Mouse (Mus musculus) cerebral cortex, adult 2 months (tissue): ENCODE measurements around the gene Adora3.

Experiments used
- WGBS: fragments of 180-500 bp; shearing (Covaris S2); methylation state at CpG from one replicate; pipeline ENCODE4 v1.1.7; 2018; 5-methylcytosine and 5-hydroxymethylcytosine counted together

Adora3 gene

DNA sequence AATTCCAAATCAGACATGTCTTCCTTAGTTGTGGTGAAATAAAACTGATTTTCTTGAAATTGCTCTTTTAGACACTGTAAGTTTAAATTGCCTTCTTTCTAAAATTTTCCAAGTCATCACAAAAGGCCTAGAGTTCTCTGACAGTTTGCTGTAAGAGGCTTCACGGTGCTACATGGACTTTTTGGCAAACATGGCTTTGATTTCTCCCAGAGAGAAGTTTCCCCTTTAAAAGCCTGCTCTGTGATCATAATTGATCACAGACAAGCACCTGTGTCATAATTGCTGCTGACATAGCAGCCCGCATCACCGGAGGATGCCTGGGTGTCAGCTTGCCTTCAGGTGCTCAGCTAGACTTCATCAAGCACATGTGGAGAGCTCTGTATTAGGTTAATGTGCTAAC, at the start of gene Adora3, which contains the start of gene Tmigd3:
TSS of gene Adora3 (plus strand) at position 301 of the 400 bp plus-strand sequence.
TSS of gene Tmigd3 (plus strand) at position 346 of the 400 bp plus-strand sequence.
- WGBS, result 92% methylated on average over 3 of the region's 3 CpGs

DNA sequence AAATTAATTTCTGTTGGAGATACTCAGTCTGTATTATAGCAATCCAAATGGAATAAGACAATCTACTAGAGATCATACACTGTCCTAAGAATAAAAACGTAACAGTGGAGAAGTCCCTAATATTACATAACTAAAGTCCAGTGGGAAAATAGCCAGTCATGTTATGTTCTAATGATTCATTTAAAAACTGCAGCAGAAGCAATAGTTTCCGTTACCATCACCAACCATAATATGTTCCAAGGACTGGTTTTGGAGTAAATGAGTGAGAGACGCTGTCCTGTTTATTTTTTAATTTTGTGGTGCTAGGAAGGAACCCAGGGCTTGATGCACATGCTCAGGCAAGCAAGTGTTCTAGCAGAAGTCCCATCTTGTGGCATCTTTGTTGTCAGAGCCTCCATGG, 49.2 kb upstream of the Adora3 start:
- WGBS, result 96% methylated on average over 3 of the region's 3 CpGs

GRCm38 (mm10) chr3:105824103-105824502, 46.6 kb upstream of the Adora3 start:
- 80% methylated on average over 5 of the region's 5 CpGs for WGBS

- 67% methylated on average over 2 of the region's 2 CpGs for WGBS
These were observed 46.0 kb upstream of the Adora3 start for GRCm38 (mm10) chr3:105824704-105825103.

DNA sequence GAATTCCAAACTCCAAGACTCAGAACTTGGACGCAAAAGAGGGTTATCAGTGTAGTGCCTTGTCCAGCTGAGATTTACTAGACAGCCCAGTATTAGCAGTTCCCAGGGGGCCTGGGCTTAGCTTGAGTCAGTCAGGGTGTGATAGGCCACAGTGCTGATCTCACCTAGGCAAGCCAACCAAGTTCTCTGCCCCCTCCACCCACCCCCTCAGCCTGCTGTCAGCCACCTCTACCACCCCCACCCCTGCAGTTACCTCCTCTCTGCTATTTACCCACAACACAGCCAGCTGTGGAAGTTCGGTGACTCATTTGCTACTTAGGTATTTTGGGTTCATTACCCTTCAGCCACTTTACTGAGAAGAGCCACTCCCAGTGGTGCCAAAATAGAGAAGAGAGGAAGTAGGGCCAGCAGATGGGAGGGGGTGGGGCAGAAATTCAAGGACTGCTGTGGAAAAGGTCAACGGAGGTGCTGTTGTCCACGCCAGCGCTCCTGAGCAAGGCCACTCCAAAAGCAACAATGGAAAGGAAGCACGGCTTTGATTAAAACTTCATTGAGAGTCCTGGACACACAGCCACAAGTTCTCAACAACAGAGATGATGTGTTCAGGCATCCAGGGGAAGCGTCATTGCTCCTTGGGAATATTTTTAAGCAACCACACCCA, 45.0 kb upstream of the Adora3 start:
- WGBS, result 71% methylated on average over 7 of the region's 7 CpGs

DNA sequence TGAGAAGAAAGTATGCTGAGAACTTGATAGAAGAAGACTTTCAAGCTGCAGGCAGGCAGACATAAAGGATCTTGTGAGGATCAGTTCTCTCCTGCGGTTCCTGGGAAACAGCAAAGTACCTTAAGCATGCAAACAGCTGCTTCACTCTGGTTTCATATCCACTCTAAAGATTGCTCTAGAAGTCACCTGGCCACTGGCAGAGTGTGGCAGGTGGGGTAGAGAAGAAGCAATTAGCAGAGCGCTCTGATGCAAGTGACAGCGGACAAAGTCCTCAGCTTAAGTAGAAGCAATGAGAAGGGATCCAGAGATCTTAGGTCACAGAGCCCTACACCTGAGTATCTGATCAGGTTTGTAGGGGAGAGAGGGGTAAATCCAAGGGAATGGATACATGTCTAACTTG, 39.1 kb upstream of the Adora3 start:
- over 99% methylated on average over 3 of the region's 3 CpGs for WGBS

DNA sequence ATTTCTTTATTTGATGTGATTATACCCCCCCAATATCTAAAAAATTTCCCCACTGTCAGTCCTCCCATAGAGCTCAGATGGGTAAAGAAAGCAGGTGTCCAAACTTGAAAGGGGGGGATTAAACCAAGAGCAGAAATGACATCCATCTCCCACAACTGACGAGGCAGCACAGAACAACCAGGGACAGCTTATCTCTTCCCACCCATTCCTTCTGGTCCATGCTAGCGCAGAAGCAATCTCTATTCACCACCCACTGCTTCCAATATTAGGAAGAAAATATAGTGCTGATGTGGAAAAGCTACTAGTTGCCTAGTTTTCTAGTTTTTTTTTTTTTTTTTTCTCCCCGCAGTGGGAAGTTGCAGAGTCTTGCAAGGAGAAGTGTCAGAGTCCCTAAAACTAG, 34.8 kb upstream of the Adora3 start:
- 61% methylated on average over 3 of the region's 3 CpGs for WGBS

GRCm38 (mm10) chr3:105836883-105837282, 33.8 kb upstream of the Adora3 start:
- 94% methylated on average over 3 of the region's 3 CpGs for WGBS

DNA sequence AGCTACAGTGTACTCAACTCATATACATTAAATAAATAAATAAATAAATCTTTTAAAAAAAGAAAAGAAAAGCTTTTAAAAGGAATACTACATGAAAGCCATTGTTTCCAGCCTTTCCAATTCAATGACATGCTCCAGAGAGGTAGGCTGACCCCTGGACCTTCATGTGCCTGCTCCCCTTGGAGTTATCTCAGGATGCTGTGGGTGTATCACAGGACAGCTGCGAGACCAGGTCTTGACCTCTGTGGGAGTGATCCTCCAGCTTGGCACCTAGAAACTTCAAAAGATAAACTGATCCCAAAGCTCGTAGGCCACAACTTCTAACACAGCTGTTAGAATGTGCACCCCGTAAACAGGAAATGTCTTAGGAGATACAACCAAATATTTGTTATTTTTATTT, 32.0 kb upstream of the Adora3 start:
- 90% methylated on average over 3 of the region's 3 CpGs for WGBS

DNA sequence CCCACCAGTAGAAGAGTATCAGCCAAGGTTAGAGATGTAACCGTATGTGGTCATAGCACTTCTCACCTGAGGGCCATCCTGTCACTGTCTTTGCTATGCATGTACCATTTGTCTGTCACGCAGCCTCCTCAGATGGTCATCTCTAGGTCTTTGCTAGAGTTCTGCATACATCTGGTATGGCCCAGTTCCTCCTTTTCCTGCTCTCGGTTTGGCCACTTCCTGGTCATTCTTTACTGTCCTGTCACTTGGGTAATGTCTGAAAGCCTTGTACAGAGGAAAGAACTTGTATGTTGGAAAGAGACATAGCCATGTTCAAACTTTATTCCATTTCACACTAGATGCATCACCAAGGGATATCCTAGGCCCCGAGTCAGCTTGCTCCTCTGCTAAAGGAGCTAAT, 30.8 kb upstream of the Adora3 start:
- 83% methylated on average over 4 of the region's 4 CpGs for WGBS

DNA sequence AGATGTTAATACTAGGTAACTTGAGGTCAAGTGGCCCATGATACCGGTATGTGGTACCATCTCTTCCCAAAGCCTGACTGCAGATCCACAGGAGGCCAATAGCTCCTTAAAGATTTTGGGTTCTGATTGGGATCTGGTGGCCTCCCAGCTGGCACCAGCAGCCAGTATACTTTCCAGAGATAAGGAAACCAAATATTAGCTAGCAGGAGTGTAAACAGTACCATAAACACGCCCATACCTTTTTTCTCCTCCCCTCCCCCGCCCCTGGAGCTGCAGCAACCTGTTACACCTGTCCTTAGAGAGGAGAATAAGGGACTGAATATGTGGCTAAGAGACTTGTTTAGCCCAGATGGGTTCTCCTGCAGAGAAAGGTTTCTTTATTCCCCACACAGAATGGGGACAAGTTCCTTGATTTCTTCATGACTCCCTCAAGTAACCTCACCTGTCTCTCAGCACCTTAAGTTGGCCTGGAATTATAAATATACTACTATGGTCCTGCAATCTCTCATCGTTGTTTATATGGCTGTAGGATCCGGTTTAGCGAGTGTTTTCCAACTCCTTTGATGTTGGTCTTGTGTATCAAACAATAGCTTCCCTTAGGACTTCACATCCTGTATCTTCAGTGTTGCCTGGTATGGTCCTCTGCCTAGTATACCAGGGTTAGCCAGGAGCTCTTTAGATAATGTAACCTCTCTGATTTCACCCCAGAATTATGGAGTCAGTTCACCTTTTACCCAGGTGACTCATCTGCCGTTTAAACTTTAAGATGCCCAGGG, 24.2 kb upstream of the Adora3 start:
- 69% methylated on average over 7 of the region's 7 CpGs for WGBS

DNA sequence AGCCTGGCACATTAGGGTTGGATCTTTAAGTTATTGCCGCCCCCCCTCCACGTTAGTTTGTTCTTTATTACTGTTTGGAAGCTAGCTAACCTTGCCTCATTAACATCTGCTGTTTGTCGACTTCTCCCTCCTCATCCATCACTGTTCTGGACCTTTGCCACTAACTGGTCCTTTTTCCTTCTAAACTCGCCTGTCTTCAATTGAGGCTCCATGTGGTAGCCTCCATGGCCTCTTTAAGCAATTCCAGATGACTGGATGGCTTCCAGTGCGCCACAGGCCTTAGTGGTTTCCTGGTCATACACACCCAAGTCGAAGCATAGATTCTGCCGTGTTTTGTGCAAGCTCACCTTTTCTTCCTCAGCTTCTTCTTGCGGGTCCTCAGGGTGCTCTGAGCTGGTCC, 16.9 kb upstream of the Adora3 start:
- 84% methylated on average over 8 of the region's 8 CpGs for WGBS

- 77% methylated on average over 4 of the region's 4 CpGs for WGBS
These were observed 15.9 kb upstream of the Adora3 start for GRCm38 (mm10) chr3:105854786-105855185.

DNA sequence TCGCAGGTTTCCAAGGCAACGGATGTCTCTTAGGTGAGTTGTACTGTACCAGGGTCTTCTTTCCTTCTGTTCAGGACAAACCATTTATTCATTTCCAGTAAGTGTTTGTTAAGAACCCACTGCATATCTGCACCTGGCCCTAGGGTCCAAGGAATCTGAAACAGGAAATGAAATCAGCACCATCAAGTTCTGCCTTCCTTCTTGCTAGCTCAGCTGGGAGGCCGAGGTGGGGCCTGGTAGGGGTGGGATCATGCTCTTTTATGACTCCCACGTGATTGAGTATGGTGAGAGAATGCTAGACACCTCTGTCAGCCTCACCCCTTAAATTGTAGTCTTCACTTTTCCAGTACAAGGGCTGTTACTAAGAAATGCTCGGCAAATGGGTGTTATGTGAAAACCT, 13.1 kb upstream of the Adora3 start:
- WGBS, result 74% methylated on average over 5 of the region's 5 CpGs

GRCm38 (mm10) chr3:105861747-105862366, 8.8 kb upstream of the Adora3 start:
- WGBS, result 66% methylated on average over 7 of the region's 7 CpGs

DNA sequence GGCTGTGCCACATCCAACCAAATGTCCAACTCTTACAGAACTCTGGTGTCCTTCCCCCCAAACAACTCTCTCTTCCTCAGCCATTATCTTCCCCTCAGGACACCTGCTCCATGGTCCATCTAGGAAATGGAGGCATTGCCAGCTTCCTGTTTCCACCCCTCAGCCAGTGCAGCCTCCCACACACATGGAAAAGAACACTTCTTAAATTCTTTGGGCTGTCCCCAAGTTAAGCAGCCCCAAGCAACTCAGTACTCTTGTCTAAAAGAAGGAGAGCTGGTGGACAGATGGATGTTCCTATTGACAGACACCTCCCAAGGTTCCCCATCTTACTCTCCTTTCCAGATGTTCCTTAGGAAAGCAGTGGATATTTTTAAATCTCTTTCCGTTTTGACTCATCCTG, 6.5 kb upstream of the Adora3 start:
- 53% methylated on average over 1 of the region's 1 CpGs for WGBS

GRCm38 (mm10) chr3:105865122-105865521, 5.5 kb upstream of the Adora3 start:
- WGBS, result 54% methylated on average over 9 of the region's 9 CpGs

GRCm38 (mm10) chr3:105868135-105868534, 2.5 kb upstream of the Adora3 start:
- 31% methylated on average over 2 of the region's 2 CpGs for WGBS

GRCm38 (mm10) chr3:105872034-105872433, 1.4 kb downstream of the Adora3 start:
- 14% methylated on average over 6 of the region's 6 CpGs for WGBS

DNA sequence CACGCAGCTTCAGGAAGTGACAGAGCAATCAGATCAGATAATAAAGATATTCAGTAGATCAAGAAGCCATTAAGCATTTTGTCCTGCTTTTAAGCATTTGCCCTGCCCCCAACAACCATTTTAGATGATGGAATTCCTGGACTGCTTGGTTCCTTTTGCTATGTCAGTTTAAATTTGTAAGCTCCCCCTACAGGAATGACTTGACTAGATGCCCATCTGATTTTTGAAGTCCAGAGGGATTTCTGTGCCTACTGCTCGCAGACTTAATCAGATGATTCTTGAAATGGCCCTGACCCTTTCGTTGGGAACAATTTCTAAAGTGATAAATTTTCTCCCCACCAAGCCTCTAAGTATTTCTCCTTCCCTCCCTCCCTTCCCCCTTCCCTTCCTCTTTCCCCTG, 1.9 kb downstream of the Adora3 start:
- WGBS, result 45% methylated on average over 3 of the region's 3 CpGs

- WGBS, result 91% methylated on average over 6 of the region's 6 CpGs
These were observed 3.1 kb downstream of the Adora3 start for GRCm38 (mm10) chr3:105873451-105874445.

GRCm38 (mm10) chr3:105876022-105876421, 5.4 kb downstream of the Adora3 start:
- 85% methylated on average over 5 of the region's 5 CpGs for WGBS
